Mouse (Mus musculus): ENCODE measurements around the gene Gm42372.
A peak's percentile ranks its signal among the peaks of the same experiment; 100 is the strongest.
"Not testable (repeated sequence)": the region's sequence is repeated elsewhere in the genome, so short reads cannot be mapped to it uniquely, and the experiment has no call there.

Gm42372 gene

DNA sequence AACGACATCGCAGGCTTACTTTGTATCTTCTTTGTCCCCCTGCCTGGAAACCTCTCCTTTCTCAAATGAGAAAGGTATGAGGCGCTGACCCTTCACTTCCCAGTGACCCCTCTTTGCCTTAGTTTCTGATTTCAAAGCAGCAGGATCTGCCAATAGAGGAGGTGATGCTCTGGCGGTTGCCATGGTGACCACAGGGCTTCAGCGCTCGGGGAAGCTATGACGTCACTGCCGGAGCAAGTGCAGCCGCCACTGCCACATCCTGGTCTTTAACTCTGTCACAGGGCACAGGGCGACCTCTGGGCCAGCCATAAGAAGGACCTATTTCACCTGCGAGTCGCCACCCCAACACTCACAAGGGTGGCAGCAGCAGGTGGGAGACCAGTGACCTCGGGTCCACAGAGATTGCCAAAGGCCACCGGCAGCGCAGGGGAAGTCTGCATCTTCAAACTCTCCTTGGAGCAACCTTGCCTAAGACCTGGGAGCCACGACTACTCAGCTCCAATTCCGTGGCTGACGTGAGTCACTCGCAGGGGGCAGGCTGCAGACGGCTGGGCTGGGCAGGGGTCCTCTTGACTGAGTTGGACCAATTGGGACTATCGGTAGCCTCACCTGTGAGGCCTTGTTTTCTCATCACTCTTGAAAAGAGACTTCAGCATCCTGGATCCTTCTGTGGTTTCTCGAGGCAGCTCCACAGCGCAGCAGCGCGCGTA lies at the start of gene Gm42372:
Gene Gm42372 (plus strand): TSS at position 228 of the 710 bp plus-strand sequence.
- no peak for DNase-seq (ENCODE audit: low spot score)

GRCm38 (mm10) chr7:16937312-16937711 lies 45.6 kb upstream of the Gm42372 start:
- peak; percentile 72 for DNase-seq (ENCODE audit: low spot score)

DNA sequence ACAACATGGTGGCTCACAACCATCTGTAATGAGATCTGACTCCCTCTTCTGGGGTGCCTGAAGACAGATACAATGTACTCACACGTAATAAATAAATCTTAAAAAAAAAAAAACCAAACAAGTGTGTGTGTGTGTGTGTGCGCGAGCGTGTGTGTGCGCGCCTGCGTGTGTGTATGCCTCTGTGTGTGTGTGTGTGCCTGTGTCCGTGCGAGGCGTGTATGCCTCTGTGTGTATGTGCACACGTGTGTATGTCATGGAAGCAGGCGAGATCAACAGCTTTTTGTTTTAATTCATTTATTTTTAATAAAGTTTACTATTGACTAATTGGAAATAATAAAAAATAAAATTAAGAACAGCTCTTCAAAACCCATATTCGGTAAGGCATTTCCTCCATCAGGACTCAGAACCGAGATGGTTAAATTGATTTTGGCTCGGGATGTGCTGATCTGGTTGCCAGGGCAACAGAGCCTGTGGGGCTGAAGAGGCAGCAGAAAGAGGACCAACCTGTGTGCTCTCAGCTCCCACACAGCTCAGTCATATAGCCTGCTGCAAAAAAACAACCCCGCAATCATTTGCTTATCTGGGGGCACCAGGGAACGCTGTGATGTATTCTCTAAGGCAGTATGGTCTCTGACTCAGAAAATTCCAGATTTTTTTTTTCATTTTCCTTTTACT lies 44.6 kb upstream of the Gm42372 start:
- peak; percentile 43 for DNase-seq (ENCODE audit: low spot score)

GRCm38 (mm10) chr7:16940292-16940691 lies 42.6 kb upstream of the Gm42372 start:
- DNase-seq (ENCODE audit: low spot score), result no peak

- DNase-seq (ENCODE audit: low spot score), result no peak
Observed at GRCm38 (mm10) chr7:16942861-16943260, 40.0 kb upstream of the Gm42372 start.

DNA sequence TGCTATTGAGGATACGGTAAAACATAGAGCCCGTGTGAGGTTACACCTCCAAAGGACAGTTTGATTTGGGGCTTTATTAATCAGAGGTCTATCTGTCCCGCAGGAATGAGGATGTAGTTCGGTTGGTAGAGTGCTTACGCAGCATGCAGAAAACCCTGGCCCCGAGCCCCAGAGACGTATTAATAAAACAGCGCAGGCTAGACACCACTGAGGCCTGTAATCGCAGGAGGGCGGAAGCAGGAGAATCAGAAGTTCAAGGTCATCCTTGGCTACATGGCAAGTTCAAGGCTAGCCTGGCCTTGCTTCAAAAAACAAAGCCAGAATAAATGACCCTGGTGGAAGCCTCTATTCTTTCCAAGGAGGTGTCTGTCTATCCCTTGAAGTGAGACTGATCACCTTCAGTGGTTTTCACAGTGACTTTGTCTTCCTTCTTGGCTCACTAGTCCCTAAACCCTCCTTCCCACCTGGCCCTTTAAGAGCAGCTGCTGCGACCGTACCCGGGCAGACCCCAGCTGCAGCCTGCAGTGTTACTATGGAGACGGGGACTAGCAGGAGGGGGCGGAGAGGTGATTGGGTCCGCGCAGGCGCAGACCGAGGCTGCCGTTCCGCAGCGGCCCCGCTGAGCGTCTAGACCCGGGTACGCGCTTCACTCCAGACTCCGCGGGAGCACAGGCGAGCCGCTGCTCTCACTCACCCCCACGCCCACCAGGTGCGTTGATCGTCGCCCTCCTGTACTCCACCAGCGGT lies 38.7 kb upstream of the Gm42372 start, which contains the start of gene Pnmal2:
Gene Pnmal2 (plus strand): TSS at position 622 of the 747 bp plus-strand sequence.
- DNase-seq (ENCODE audit: low spot score), result peak; percentile 87

DNA sequence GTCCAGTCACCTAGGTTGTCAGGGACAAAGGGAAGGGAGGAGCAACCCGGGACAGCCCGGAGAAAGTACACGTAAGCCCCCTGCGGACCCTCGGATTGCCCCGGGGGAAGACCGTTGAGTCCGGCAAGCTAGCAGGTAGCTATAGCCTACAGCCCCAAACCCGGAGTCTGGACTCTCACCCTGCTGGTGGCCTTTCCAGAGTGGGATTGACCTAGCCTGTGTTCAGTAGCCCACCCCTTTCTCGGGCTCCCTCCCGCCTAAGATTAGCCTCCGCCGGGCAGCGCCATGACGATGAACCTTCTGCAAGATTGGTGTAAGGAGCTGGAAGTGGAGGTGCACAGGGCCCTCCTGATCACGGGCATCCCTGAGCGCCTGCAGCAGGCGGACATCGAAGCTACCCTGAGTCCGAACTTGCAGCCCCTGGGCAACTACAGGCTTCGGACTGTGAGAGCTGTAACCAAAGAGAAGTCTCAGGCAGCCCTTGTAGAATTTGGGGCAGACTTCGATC lies 38.0 kb upstream of the Gm42372 start:
- no peak for DNase-seq (ENCODE audit: low spot score)

DNA sequence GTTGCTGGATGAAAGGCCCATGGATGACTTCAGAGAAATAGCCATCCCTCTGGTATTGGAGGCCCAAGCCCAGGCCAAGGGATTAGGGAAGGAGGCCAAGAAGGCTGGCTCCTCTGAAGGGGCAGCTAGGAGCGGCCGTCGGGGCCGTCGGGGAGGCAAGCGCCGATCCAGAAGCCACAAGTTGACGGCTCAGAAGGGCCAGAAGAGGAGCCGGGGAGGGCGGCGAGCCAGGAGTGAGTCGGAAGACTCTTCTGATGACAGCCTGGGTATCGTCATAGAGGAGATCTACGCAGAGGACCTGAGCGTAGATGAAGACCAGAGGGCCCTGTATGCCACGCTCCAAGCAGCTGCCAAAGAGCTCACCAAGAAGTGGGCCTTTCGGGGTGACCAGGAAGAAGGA lies 37.5 kb upstream of the Gm42372 start:
- DNase-seq (ENCODE audit: low spot score), result no peak

DNA sequence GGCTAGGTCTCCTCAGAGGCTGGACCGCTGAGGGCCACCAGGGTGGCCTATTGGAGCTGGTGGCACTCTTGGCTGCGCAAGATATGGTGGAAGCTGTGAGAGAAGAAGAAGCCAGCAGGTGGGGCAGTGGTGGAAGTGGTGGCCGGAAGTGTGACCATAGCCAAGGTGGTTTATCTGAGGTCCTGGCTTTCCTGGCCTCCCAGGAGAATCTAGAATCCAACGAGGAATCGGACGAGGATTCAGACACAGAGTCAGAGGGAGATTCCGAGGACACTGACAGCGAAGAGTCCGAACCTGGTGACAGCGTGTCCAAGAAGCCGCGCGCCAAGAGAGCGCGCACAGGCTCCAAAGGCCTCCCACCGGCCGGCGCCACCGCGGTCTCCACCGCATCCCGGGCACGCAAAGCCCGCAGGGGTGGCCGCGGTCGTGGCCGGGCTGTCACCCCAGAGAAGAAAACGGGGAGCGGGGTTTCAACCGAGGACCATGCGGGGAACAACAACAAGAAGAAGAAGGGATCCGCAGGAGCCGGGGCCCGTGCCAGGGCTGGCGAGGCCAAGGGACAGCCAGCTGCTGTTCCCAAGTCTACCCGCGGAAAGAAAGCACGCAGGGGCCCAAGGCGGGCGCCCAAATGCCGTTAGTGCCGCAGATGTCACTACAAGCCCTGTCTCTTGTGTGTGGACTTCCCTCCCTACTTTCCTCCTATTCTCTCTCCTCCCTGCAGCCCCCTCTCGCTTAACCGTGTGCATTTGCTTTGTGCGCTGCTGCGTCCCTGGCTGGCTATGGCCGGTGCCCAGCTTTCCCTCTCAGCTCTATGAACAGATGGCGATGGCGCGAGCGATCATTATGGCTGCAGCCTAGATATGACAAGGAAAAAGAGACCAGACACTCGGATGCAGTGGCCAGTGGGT lies 36.2 kb upstream of the Gm42372 start:
- peak; percentile 57 for DNase-seq (ENCODE audit: low spot score)

DNA sequence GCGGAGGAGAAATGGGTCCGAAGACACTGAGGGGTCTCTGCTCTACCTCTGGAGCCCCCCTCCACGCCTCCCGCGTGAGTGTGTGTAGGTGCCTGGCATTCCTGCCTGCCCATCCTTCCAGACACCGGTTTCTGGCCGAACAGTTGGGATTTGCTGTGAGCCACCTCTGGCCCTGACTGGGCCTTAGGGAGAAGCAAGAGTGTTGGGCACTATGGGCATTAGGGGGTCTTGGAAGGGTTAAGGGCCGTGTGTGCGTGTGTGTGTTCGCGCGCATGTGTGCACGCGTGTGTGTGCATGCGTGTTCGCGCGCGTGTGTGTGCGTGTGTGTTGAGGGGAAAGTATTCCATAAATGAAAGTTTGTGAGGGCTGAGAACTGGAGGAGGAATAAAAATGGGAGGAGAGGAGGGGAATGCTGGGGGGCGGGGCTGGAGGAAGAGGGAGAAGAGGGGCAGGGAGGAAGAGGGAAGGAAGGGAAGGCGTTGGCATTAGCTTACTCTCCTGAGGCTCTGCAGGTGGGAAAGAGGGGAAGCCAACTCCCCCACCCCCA lies 35.5 kb upstream of the Gm42372 start:
- DNase-seq (ENCODE audit: low spot score), result peak; percentile 67

GRCm38 (mm10) chr7:16947959-16948361 lies 34.9 kb upstream of the Gm42372 start:
- DNase-seq (ENCODE audit: low spot score), result peak; percentile 67

DNA sequence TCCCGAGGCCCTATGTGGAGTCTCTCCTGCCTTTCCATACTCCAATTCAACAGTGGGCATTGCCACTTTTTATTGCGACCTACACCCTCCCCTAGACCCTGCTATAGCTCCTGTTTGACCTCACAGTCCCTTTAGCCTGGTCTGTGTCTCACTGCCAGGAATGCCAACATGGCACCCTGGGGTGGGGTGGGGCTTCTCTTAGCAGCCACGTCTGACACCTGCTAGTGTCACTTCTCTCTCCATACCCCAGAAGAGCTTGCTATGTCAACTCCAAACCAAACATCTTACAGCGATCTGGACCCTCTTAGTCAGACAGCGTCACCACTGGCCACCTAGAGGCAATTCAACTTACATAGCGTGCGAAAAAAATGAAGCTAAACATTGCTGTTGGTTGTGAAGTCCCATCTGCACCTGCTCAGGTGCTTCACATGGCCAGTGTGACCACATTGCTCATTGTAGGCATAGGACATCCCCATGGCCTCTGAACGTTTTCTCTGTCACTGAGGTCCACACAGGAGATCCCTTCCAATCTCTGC lies 33.9 kb upstream of the Gm42372 start:
- no peak for DNase-seq (ENCODE audit: low spot score)

DNA sequence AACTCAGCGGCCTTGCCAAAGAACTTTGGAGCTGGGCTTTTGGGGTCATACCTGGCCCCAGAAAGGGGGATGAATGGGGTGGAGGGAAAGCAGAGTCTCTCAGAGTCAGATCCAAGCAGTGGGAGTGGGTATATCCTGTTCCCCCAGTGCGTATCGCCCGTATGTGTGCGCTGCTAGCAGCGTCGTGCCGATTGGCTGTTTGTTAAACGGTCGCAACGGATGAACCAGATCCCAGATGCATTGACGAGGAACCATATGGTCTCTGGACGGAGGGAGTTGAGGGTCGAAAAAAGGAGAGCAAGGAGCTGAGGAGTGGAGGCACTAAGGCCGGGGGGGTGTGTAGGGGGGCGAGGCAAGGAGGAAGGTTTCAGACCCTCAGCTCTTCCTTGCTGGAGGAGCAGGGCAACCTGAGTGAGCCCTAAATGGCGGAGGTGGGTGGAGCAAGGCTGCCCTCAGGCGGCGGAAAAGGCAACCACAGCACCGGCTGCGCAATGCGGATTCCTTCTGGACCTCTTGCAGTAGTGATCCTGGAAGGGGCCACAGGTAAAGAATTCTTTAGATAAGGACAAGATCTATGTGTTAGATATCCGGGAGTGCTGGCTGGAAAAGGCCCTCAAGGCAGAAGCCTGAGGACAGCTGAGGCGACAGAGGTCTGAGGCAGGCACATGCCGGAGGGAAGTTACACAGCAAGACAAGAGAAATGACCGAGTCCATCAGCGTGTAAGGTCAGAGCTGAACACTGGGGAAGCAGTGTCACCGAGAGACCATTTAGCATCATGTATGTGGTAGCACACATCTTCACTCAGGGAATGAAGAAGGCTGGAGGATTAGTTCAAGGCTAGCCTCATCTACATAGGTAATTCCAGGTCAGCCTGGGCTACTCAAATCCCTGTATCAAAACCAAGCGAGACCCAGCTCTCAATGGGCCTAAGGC lies 32.7 kb upstream of the Gm42372 start:
- DNase-seq (ENCODE audit: low spot score), result peak; percentile 86

DNA sequence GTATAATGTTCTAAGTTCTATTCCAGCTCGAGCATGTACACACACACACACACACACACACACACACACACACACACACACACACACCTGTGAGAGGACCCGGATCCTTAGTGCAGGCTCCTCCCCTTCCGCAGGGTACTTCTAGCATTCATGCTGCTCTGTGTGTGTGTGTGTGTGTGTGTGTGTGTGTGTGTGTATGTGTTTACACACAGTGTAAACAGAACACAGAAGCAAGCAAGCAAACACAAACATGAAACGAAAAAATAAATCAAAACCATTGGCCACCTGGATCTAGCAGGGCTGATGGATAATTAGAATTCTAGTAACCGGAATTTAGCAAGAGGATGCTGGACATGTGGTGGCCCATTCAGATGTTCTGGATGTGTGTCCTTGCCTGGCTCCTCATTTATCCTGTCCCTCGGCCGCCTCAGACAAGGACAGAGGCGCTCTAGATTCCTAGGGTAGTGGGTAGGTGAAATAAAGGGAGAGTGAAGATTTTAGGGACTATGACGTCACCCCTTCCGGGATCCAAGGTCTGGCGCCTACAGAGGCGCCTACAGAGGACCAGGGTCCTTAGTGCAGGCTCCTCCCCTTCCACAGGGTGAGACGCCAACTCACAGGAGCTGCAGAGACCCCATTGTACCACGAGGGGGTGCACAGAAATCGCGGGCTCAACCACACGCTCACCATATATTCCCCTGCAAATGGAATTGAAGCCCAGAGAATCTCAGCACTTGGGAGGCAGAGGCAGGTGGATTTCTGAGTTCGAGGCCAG lies 31.8 kb upstream of the Gm42372 start:
- peak; percentile 82 for DNase-seq (ENCODE audit: low spot score)

- not testable (repeated sequence) for DNase-seq (ENCODE audit: low spot score)
Observed at GRCm38 (mm10) chr7:16953776-16954175, 29.1 kb upstream of the Gm42372 start.

GRCm38 (mm10) chr7:16955712-16956111 lies 27.2 kb upstream of the Gm42372 start:
- DNase-seq (ENCODE audit: low spot score), result no peak

GRCm38 (mm10) chr7:16956410-16957265 lies 26.2 kb upstream of the Gm42372 start:
- DNase-seq (ENCODE audit: low spot score), result no peak

All from testis, postnatal 10 days (tissue).